Mouse (Mus musculus) bone marrow, adult 2 months (tissue): ENCODE results near the gene Zbtb8a. TPM values are rescaled to one million over a fixed set of nuclear protein-coding genes. Genes with fewer than 3 reads are reported as not detected.

Experiments
- H3K27ac ChIP-seq: fragments of 200-500 bp; 2 replicates; pipeline ENCODE4 v1.5.1; 2012; ENCODE audit warnings: low read depth, mild to moderate bottlenecking, control low read depth, inconsistent platforms, low read length; ENCODE audit not compliant: control insufficient read depth, poor library complexity, insufficient read depth
- H3K4me1 ChIP-seq: fragments of 200-500 bp; 2 replicates; pipeline ENCODE4 v1.6.1; 2011; ENCODE audit warnings: low read length; ENCODE audit not compliant: control insufficient read depth, insufficient read depth
- H3K4me3 ChIP-seq: fragments of 200-500 bp; replicated peaks from 2 replicates; pipeline ENCODE3; 2011; ENCODE audit warnings: mild to moderate bottlenecking, low read depth, low read length, control low read depth; ENCODE audit not compliant: control insufficient read depth
- CTCF ChIP-seq: fragments of 200-500 bp; IDR thresholded peaks from 2 replicates; pipeline ENCODE4 v1.5.1; 2011; ENCODE audit warnings: low read length, control low read depth; ENCODE audit not compliant: control insufficient read depth, insufficient read depth
- POLR2A ChIP-seq: fragments of 200-500 bp; IDR thresholded peaks from 2 replicates; pipeline ENCODE4 v1.6.1; 2011; ENCODE audit warnings: low read depth, mild to moderate bottlenecking, control low read depth, low read length, borderline replicate concordance; ENCODE audit not compliant: control insufficient read depth
- WGBS: fragments of 180-500 bp; shearing (Covaris S2); methylation state at CpG from one replicate; pipeline ENCODE4 v1.1.7; 2018; 5-methylcytosine and 5-hydroxymethylcytosine counted together
- polyA plus RNA-seq: library from polyadenylated mRNA; stranded (reverse); fragments of >200 nt; gene quantifications from 2 replicates; pipeline ENCODE4 v1.2.4, GENCODE M21; 2011; ENCODE audit warnings: low replicate concordance; ENCODE audit not compliant: missing spikeins, insufficient read depth, insufficient read length

The Zbtb8a gene
- polyA plus RNA-seq, 1 experiment, result 4.9 TPM

- WGBS, result 61% methylated on average over 15 of the region's 15 CpGs
- no peak for TF ChIP-seq POLR2A
- no peak for TF ChIP-seq CTCF
- Histone ChIP-seq H3K4me3 (no peak overlapping the region), H3K4me1 (no peaks in the 10 kb centered on the region), H3K27ac (no peak overlapping the region)
Observed at GRCm38 (mm10) chr4:129354236-129354635, 23.7 kb downstream of the Zbtb8a start.

- Histone ChIP-seq H3K4me3 (no peak overlapping the region), H3K4me1 (no peaks in the 10 kb centered on the region), H3K27ac (no peak overlapping the region)
- TF ChIP-seq POLR2A, result no peak
- no peak for TF ChIP-seq CTCF
- WGBS, result 88% methylated on average over 12 of the region's 12 CpGs
Observed at GRCm38 (mm10) chr4:129353176-129353575, 24.7 kb downstream of the Zbtb8a start.

GRCm38 (mm10) chr4:129351111-129351510, 26.8 kb downstream of the Zbtb8a start:
- H3K4me1 ChIP-seq, result no peaks in the 10 kb centered on the region
- H3K27ac ChIP-seq, result no peak overlapping the region
- no peak overlapping the region for H3K4me3 ChIP-seq
- 78% methylated on average over 6 of the region's 6 CpGs for WGBS
- TF ChIP-seq POLR2A (no peak), CTCF (no peak)

- Histone ChIP-seq H3K4me3 (no peak overlapping the region), H3K27ac (no peak overlapping the region), H3K4me1 (no peaks in the 10 kb centered on the region)
- WGBS, result 3% methylated on average over 1 of the region's 1 CpGs
- no peak for TF ChIP-seq POLR2A
- peak; percentile 93 for TF ChIP-seq CTCF
Observed at GRCm38 (mm10) chr4:129350644-129351043, 27.3 kb downstream of the Zbtb8a start.

GRCm38 (mm10) chr4:129346481-129347154, 31.3 kb downstream of the Zbtb8a start:
- H3K27ac ChIP-seq, result no peak overlapping the region
- H3K4me3 ChIP-seq, result no peak overlapping the region
- no peaks in the 10 kb centered on the region for H3K4me1 ChIP-seq
- 81% methylated on average over 15 of the region's 15 CpGs for WGBS
- TF ChIP-seq CTCF, result no peak
- no peak for TF ChIP-seq POLR2A

GRCm38 (mm10) chr4:129342705-129343104, 35.2 kb downstream of the Zbtb8a start:
- no peak overlapping the region for H3K27ac ChIP-seq
- H3K4me1 ChIP-seq, result peaks cover 3% of the 10 kb centered on the region
- no peak for TF ChIP-seq CTCF
- 86% methylated on average over 2 of the region's 2 CpGs for WGBS
- no peak overlapping the region for H3K4me3 ChIP-seq

GRCm38 (mm10) chr4:129341888-129342287, 36.0 kb downstream of the Zbtb8a start:
- TF ChIP-seq POLR2A (no peak), CTCF (no peak)

GRCm38 (mm10) chr4:129339743-129340142, 38.2 kb downstream of the Zbtb8a start:
- H3K4me1 ChIP-seq, result peaks cover 3% of the 10 kb centered on the region
- TF ChIP-seq CTCF, result no peak
- 58% methylated on average over 3 of the region's 3 CpGs for WGBS
- peak overlapping the region; percentile 19; the same call in 1 of the 2 replicates for H3K27ac ChIP-seq
- H3K4me3 ChIP-seq, result no peak overlapping the region

More at GRCm38 (mm10) chr4:129341888-129342287, 36.0 kb downstream of the Zbtb8a start:
- 85% methylated on average over 1 of the region's 1 CpGs for WGBS
- Histone ChIP-seq H3K27ac (no peak overlapping the region), H3K4me1 (peaks cover 3% of the 10 kb centered on the region), H3K4me3 (no peak overlapping the region)

GRCm38 (mm10) chr4:129336291-129336690, 41.6 kb downstream of the Zbtb8a start:
- H3K4me1 ChIP-seq, result peaks cover 3% of the 10 kb centered on the region
- peak overlapping the region; percentile 75 for H3K4me3 ChIP-seq
- WGBS, result 41% methylated on average over 14 of the region's 14 CpGs
- TF ChIP-seq POLR2A (no peak), CTCF (no peak)
- H3K27ac ChIP-seq, result peak overlapping the region; percentile 95; the same call in 1 of the 2 replicates
